Mouse (Mus musculus) ES-Bruce4 (cell line): ENCODE measurements around the gene Napepld.

Source experiments
- CTCF ChIP-seq: IDR thresholded peaks from one replicate; pipeline ENCODE4 v1.8.1; 2011; ENCODE audit warnings: low read depth, low read length
- EP300 ChIP-seq: IDR thresholded peaks from 2 replicates; pipeline ENCODE4 v1.6.1; 2011; ENCODE audit warnings: low read depth, low read length; ENCODE audit not compliant: insufficient read depth
- POLR2A ChIP-seq: IDR thresholded peaks from one replicate; pipeline ENCODE4 v1.8.1; 2011; ENCODE audit warnings: low read length; ENCODE audit not compliant: insufficient read depth

GRCm38 (mm10) chr5:21700934-21701333, 262 bp downstream of the Napepld start:
- TF ChIP-seq CTCF = no peak
- no peak for TF ChIP-seq POLR2A
- TF ChIP-seq EP300 = no peak
